Mouse (Mus musculus) thymus, postnatal 25 days (tissue): Measurements from ENCODE around the gene Col28a1.
"Not testable (repeated sequence)": the region's sequence is repeated elsewhere in the genome, so short reads cannot be mapped to it uniquely, and the experiment has no call there.

Source experiments
- DNase-seq: peaks from one replicate; pipeline ENCODE4 v3.0.0; 2022

The Col28a1 gene

GRCm38 (mm10) chr6:7982958-7983645, 209.3 kb downstream of the Col28a1 start:
- not testable (repeated sequence) for DNase-seq

DNA sequence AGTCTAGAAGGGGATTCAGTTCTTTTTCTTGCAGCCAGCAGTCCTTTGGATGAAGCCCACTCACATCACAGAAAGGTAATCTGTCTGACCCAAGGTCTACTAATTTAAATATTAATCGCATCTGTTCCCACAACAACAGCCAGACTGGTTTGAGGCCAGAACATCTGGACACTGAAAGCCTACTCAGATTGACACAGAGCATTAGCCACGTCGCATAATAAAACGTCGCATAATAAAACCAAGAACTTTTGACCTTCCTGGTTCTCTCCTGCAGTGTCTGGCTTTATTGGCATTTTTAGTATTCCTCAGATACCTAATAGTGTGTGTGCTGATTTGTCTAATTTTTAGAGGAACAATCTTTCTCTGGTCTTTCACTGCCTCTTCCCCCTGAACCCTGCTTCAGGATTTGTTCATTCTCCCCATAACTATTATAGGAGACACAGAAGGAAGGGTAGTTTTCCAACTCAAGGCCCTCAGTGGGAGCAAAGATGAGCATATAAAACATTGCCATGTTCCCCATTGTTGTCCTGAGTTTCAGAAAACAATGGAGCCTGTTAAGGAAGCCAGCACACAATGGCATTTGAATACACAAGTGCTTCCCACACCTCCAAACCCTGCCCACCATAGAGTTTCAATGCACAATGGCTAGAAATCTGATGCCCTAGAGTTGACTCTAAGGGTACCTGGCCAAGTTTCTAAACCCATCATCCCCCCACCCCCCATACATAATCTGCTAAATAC, 221.2 kb downstream of the Col28a1 start:
- DNase-seq, result no peak

GRCm38 (mm10) chr6:7969376-7969775, 223.0 kb downstream of the Col28a1 start:
- DNase-seq, result no peak

GRCm38 (mm10) chr6:7965833-7966522, 226.4 kb downstream of the Col28a1 start:
- DNase-seq, result no peak

GRCm38 (mm10) chr6:7962749-7963148, 229.7 kb downstream of the Col28a1 start:
- DNase-seq, result no peak

DNA sequence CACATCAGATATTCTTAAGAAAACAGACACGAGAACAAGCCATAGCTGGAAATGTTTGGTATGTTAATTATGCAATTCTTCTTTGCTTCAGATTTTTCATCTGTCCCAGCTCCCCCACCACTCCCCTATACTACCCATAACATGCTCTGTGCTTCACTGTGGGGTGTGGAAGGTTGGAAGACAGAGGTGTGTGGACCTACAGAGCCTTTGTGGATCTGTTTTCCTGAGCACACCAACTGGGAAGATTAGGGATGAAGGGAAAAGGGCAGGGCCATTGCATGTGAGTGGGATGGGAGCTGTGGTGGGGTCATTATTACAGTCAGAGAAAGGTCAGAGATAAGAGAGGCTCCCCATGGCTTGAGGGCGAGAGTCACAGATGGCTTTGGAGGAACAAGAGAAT, 240.2 kb downstream of the Col28a1 start:
- DNase-seq, result no peak

GRCm38 (mm10) chr6:7951778-7952177, 240.6 kb downstream of the Col28a1 start:
- DNase-seq, result no peak
